Mouse (Mus musculus) heart, adult 9 months (tissue): ENCODE data around the gene Il4ra.

Experiments used
- DNase-seq, 2 experiments: peaks; one replicate each; pipeline ENCODE4 v3.0.0; 2022; ENCODE audit warnings: low spot score in 2 of 2

Gene Il4ra

GRCm38 (mm10) chr7:125551766-125552709 lies at the start of gene Il4ra:
Gene Il4ra (plus strand): TSS chr7:125552120.
- peak; percentile 94 to 95 for DNase-seq

GRCm38 (mm10) chr7:125503374-125504092 lies 48.4 kb upstream of the Il4ra start:
- DNase-seq = peak in 1 of 2 experiments; percentile 57

- DNase-seq = no peak
These were observed 47.3 kb upstream of the Il4ra start for GRCm38 (mm10) chr7:125504618-125505017.

GRCm38 (mm10) chr7:125505568-125505967 lies 46.4 kb upstream of the Il4ra start:
- no peak for DNase-seq

- DNase-seq = no peak
These were observed 44.6 kb upstream of the Il4ra start for GRCm38 (mm10) chr7:125507279-125507678.

- DNase-seq = no peak
These were observed 40.5 kb upstream of the Il4ra start for GRCm38 (mm10) chr7:125511432-125511831.

- no peak for DNase-seq
These were observed 40.1 kb upstream of the Il4ra start for GRCm38 (mm10) chr7:125511852-125512251.

GRCm38 (mm10) chr7:125515081-125515853 lies 36.7 kb upstream of the Il4ra start:
- DNase-seq = peak in 1 of 2 experiments; percentile 21

- no peak for DNase-seq
These were observed 35.2 kb upstream of the Il4ra start for GRCm38 (mm10) chr7:125516723-125517122.

- DNase-seq = no peak
These were observed 34.5 kb upstream of the Il4ra start for GRCm38 (mm10) chr7:125517470-125517869.

GRCm38 (mm10) chr7:125519715-125520114 lies 32.2 kb upstream of the Il4ra start:
- DNase-seq = no peak

- no peak for DNase-seq
These were observed 28.9 kb upstream of the Il4ra start for GRCm38 (mm10) chr7:125523051-125523450.

- DNase-seq = no peak
These were observed 24.7 kb upstream of the Il4ra start for GRCm38 (mm10) chr7:125527186-125527585.

- DNase-seq = no peak
These were observed 23.9 kb upstream of the Il4ra start for GRCm38 (mm10) chr7:125527901-125528580.

- DNase-seq = no peak
These were observed 12.6 kb upstream of the Il4ra start for GRCm38 (mm10) chr7:125539351-125539750.

GRCm38 (mm10) chr7:125541026-125541425 lies 10.9 kb upstream of the Il4ra start:
- DNase-seq = no peak

GRCm38 (mm10) chr7:125541821-125542220 lies 10.1 kb upstream of the Il4ra start:
- no peak for DNase-seq

- no peak for DNase-seq
These were observed 9.4 kb upstream of the Il4ra start for GRCm38 (mm10) chr7:125542335-125543050.

- no peak for DNase-seq
These were observed 8.4 kb upstream of the Il4ra start for GRCm38 (mm10) chr7:125543497-125543896.

GRCm38 (mm10) chr7:125545331-125545730 lies 6.6 kb upstream of the Il4ra start:
- DNase-seq = no peak

- no peak for DNase-seq
These were observed 5.2 kb upstream of the Il4ra start for GRCm38 (mm10) chr7:125546727-125547126.
